Mouse (Mus musculus) fibroblast of lung, adult 2 months (primary cell): ENCODE measurements around the gene Ing3.

Source experiments
- DNase-seq: peaks from one replicate; pipeline ENCODE4 v3.0.0-alpha.2; 2011; ENCODE audit warnings: low read depth

The Ing3 gene

GRCm38 (mm10) chr6:22024168-22024567 is 74.8 kb downstream of the Ing3 start:
- DNase-seq, result no peak
